Mouse (Mus musculus) thymus, adult 2 months (tissue): ENCODE measurements around the gene Cntnap2.

Source experiments
- CTCF ChIP-seq: fragments of 200-500 bp; IDR thresholded peaks from 2 replicates; pipeline ENCODE4 v1.5.1; 2012; ENCODE audit warnings: mild to moderate bottlenecking, control low read depth, low read length, moderate library complexity, borderline replicate concordance; ENCODE audit not compliant: control insufficient read depth, poor library complexity, insufficient read depth; ENCODE audit errors: extremely low read depth
- POLR2A ChIP-seq: fragments of 200-500 bp; IDR thresholded peaks from 2 replicates; pipeline ENCODE4 v1.6.1; 2012; ENCODE audit warnings: mild to moderate bottlenecking, low read length, control low read depth, moderate library complexity; ENCODE audit not compliant: control insufficient read depth, poor library complexity, insufficient read depth; ENCODE audit errors: extremely low read depth

DNA sequence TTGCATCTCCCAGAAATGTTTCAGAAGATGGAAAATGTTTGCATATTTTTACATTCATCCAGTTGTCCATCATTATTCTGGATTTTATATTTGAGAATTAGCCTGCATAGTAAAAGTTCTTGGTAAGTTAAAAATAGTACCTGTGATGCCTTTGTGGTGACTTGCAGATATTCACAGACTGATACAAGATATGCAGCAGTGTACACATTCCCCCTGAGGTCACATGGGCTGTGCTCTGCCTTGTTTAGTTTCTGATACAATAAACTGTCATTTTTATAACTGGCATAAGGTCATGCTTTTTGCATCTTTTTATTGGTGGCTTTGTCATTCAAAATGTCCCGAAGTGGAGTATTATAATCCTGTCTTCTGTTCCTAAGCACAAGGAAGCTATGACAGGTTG, 2148.9 kb downstream of the Cntnap2 start:
- no peak for TF ChIP-seq CTCF
- TF ChIP-seq POLR2A, result no peak
